In genomic region chr13:89986087-89986486, GRCm38 (mm10) we compare ENCODE assay signal across 25 mouse cellular contexts.
"Had no signal": no experiment of that assay in that cellular context is flagged by ENCODE, and none has a peak within 500 bp of the region (broad histone marks: within the 10 kb centered on the region; RNA-seq: fewer than 3 reads in every experiment).

No protein-coding gene starts in this region.

- H3K9me3 ChIP-seq: limb, embryonic 12.5 days; limb, embryonic 15.5 days; midbrain, embryonic 12.5 days; midbrain, embryonic 15.5 days; neural tube, embryonic 12.5 days; neural tube, embryonic 15.5 days had no signal

- H3K4me3 ChIP-seq: layer of hippocampus, adult 2 months; left cerebral cortex, adult 2 months; limb, embryonic 12.5 days; limb, embryonic 15.5 days; midbrain, embryonic 12.5 days; midbrain, embryonic 15.5 days; neural tube, embryonic 12.5 days; neural tube, embryonic 15.5 days had no signal

- H3K9ac ChIP-seq: limb, embryonic 12.5 days; limb, embryonic 15.5 days; liver, embryonic 14.5 days; liver, postnatal 0 days; lung, embryonic 14.5 days; midbrain, embryonic 12.5 days; midbrain, embryonic 15.5 days; neural tube, embryonic 12.5 days; neural tube, embryonic 15.5 days had no signal

- H3K27ac ChIP-seq: kidney, postnatal 0 days; layer of hippocampus, adult 2 months; left cerebral cortex, adult 2 months; limb, embryonic 12.5 days; limb, embryonic 15.5 days; liver, embryonic 14.5 days; macrophage; midbrain, embryonic 12.5 days; midbrain, embryonic 15.5 days; neural tube, embryonic 12.5 days; neural tube, embryonic 15.5 days; stomach, postnatal 0 days had no signal

- H3K4me2 ChIP-seq: limb, embryonic 12.5 days; limb, embryonic 15.5 days; liver, embryonic 11.5 days; lung, embryonic 14.5 days; midbrain, embryonic 12.5 days; midbrain, embryonic 15.5 days; neural tube, embryonic 12.5 days; neural tube, embryonic 15.5 days had no signal

- ATAC-seq: liver, postnatal 0 days; lung, postnatal 0 days; midbrain, embryonic 15.5 days had no signal

- H3K27me3 ChIP-seq: limb, embryonic 12.5 days; limb, embryonic 15.5 days; midbrain, embryonic 12.5 days; midbrain, embryonic 15.5 days; neural tube, embryonic 12.5 days; neural tube, embryonic 15.5 days had no signal

- H3K4me1 ChIP-seq: limb, embryonic 12.5 days; limb, embryonic 15.5 days; midbrain, embryonic 15.5 days; neural tube, embryonic 15.5 days had no signal

- DNase-seq: kidney, adult 18-20 months; kidney, adult 9 months; kidney, postnatal 25 days; layer of hippocampus, adult 9-11 months; layer of hippocampus, postnatal 36 days; liver, postnatal 0 days; lung, embryonic 14.5 days; right cerebral cortex, postnatal 14 days; right cerebral cortex, postnatal 4 days; thymus, adult 2 months; thymus, postnatal 25 days had no signal

- H3K36me3 ChIP-seq: limb, embryonic 12.5 days; limb, embryonic 15.5 days; midbrain, embryonic 12.5 days; midbrain, embryonic 15.5 days; neural tube, embryonic 12.5 days; neural tube, embryonic 15.5 days had no signal
